Mouse (Mus musculus): Measurements from ENCODE around the gene Itsn1. TPM values are rescaled to one million over a fixed set of nuclear protein-coding genes. Genes with fewer than 3 reads are reported as not detected.

Gene Itsn1
- polyA plus RNA-seq, 1 experiment: 43.7 TPM

- Histone ChIP-seq H3K4me3 (replicated peaks; ENCODE audit: extremely low read depth, low read depth, low read length) (no peak overlapping the region), H3K4me1 (ENCODE audit: control insufficient read depth, insufficient read depth, low read length) (peaks cover 8% of the 10 kb centered on the region; the same call in 1 of the 2 replicates)
- 71% methylated on average over 5 of the region's 5 CpGs for WGBS
- no peak for DNase-seq
- TF ChIP-seq POLR2A (IDR thresholded peaks at IDR 0.05; ENCODE audit: borderline replicate concordance, extremely low read depth, low read depth, low read length): no peak
- TF ChIP-seq CTCF (IDR thresholded peaks at IDR 0.05; ENCODE audit: insufficient read depth, low read length): no peak
Measured at GRCm38 (mm10) chr16:91828603-91829002, 99.5 kb downstream of the Itsn1 start.

- DNase-seq: no peak
- TF ChIP-seq POLR2A (IDR thresholded peaks at IDR 0.05; ENCODE audit: borderline replicate concordance, extremely low read depth, low read depth, low read length) (no peak), CTCF (IDR thresholded peaks at IDR 0.05; ENCODE audit: insufficient read depth, low read length) (no peak)
- WGBS: 54% methylated on average over 5 of the region's 5 CpGs
- no peak overlapping the region for H3K4me3 ChIP-seq (replicated peaks; ENCODE audit: extremely low read depth, low read depth, low read length)
- H3K4me1 ChIP-seq (ENCODE audit: control insufficient read depth, insufficient read depth, low read length): peaks cover 8% of the 10 kb centered on the region; the same call in 1 of the 2 replicates
Measured at GRCm38 (mm10) chr16:91829121-91829520, 100.0 kb downstream of the Itsn1 start.

- DNase-seq: no peak
- no peak overlapping the region for H3K4me3 ChIP-seq (replicated peaks; ENCODE audit: extremely low read depth, low read depth, low read length)
- TF ChIP-seq CTCF (IDR thresholded peaks at IDR 0.05; ENCODE audit: insufficient read depth, low read length) (no peak), POLR2A (IDR thresholded peaks at IDR 0.05; ENCODE audit: borderline replicate concordance, extremely low read depth, low read depth, low read length) (no peak)
- H3K4me1 ChIP-seq (ENCODE audit: control insufficient read depth, insufficient read depth, low read length): peaks cover 8% of the 10 kb centered on the region; the same call in 1 of the 2 replicates
- WGBS: 88% methylated on average over 23 of the region's 23 CpGs
Measured at GRCm38 (mm10) chr16:91830260-91830659, 101.2 kb downstream of the Itsn1 start.

GRCm38 (mm10) chr16:91833121-91833520 lies 104.0 kb downstream of the Itsn1 start:
- no peak overlapping the region for H3K4me3 ChIP-seq (replicated peaks; ENCODE audit: extremely low read depth, low read depth, low read length)
- 75% methylated on average over 5 of the region's 5 CpGs for WGBS
- no peak for DNase-seq
- no peaks in the 10 kb centered on the region; the same call in 1 of the 2 replicates for H3K4me1 ChIP-seq (ENCODE audit: control insufficient read depth, insufficient read depth, low read length)
- TF ChIP-seq CTCF (IDR thresholded peaks at IDR 0.05; ENCODE audit: insufficient read depth, low read length) (no peak), POLR2A (IDR thresholded peaks at IDR 0.05; ENCODE audit: borderline replicate concordance, extremely low read depth, low read depth, low read length) (no peak)

- H3K4me1 ChIP-seq (ENCODE audit: control insufficient read depth, insufficient read depth, low read length): no peaks in the 10 kb centered on the region; the same call in 1 of the 2 replicates
- WGBS: 68% methylated on average over 2 of the region's 2 CpGs
- TF ChIP-seq CTCF (IDR thresholded peaks at IDR 0.05; ENCODE audit: insufficient read depth, low read length) (no peak), POLR2A (IDR thresholded peaks at IDR 0.05; ENCODE audit: borderline replicate concordance, extremely low read depth, low read depth, low read length) (no peak)
- H3K4me3 ChIP-seq (replicated peaks; ENCODE audit: extremely low read depth, low read depth, low read length): no peak overlapping the region
- no peak for DNase-seq
Measured at GRCm38 (mm10) chr16:91833558-91833957, 104.5 kb downstream of the Itsn1 start.

GRCm38 (mm10) chr16:91833981-91834380 lies 104.9 kb downstream of the Itsn1 start:
- TF ChIP-seq POLR2A (IDR thresholded peaks at IDR 0.05; ENCODE audit: borderline replicate concordance, extremely low read depth, low read depth, low read length): no peak
- TF ChIP-seq CTCF (IDR thresholded peaks at IDR 0.05; ENCODE audit: insufficient read depth, low read length): no peak
- H3K4me1 ChIP-seq (ENCODE audit: control insufficient read depth, insufficient read depth, low read length): no peaks in the 10 kb centered on the region; the same call in 1 of the 2 replicates
- whole genome bisulfite sequencing: 86% methylated on average over 1 of the region's 1 CpGs
- DNase-seq: no peak
- no peak overlapping the region for H3K4me3 ChIP-seq (replicated peaks; ENCODE audit: extremely low read depth, low read depth, low read length)

- 96% methylated on average over 6 of the region's 6 CpGs for WGBS
- no peaks in the 10 kb centered on the region for H3K4me1 ChIP-seq (ENCODE audit: control insufficient read depth, insufficient read depth, low read length)
Measured at GRCm38 (mm10) chr16:91835790-91836189, 106.7 kb downstream of the Itsn1 start.

GRCm38 (mm10) chr16:91836592-91837557 lies 107.8 kb downstream of the Itsn1 start:
- WGBS: 83% methylated on average over 18 of the region's 18 CpGs
- DNase-seq: no peak
- H3K4me1 ChIP-seq (ENCODE audit: control insufficient read depth, insufficient read depth, low read length): peaks cover 2% of the 10 kb centered on the region; the same call in 1 of the 2 replicates
- no peak overlapping the region for H3K4me3 ChIP-seq (replicated peaks; ENCODE audit: extremely low read depth, low read depth, low read length)
- TF ChIP-seq POLR2A (IDR thresholded peaks at IDR 0.05; ENCODE audit: borderline replicate concordance, extremely low read depth, low read depth, low read length) (no peak), CTCF (IDR thresholded peaks at IDR 0.05; ENCODE audit: insufficient read depth, low read length) (no peak)

More at GRCm38 (mm10) chr16:91835790-91836189, 106.7 kb downstream of the Itsn1 start:
- DNase-seq: no peak
- no peak overlapping the region for H3K4me3 ChIP-seq (replicated peaks; ENCODE audit: extremely low read depth, low read depth, low read length)
- no peak for TF ChIP-seq CTCF (IDR thresholded peaks at IDR 0.05; ENCODE audit: insufficient read depth, low read length)
- no peak for TF ChIP-seq POLR2A (IDR thresholded peaks at IDR 0.05; ENCODE audit: borderline replicate concordance, extremely low read depth, low read depth, low read length)

- Histone ChIP-seq H3K4me3 (replicated peaks; ENCODE audit: extremely low read depth, low read depth, low read length) (no peak overlapping the region), H3K4me1 (ENCODE audit: control insufficient read depth, insufficient read depth, low read length) (peaks cover 2% of the 10 kb centered on the region; the same call in 1 of the 2 replicates)
- TF ChIP-seq POLR2A (IDR thresholded peaks at IDR 0.05; ENCODE audit: borderline replicate concordance, extremely low read depth, low read depth, low read length) (no peak), CTCF (IDR thresholded peaks at IDR 0.05; ENCODE audit: insufficient read depth, low read length) (no peak)
- WGBS: 95% methylated on average over 4 of the region's 4 CpGs
- DNase-seq: no peak
Measured at GRCm38 (mm10) chr16:91837558-91838041, 108.5 kb downstream of the Itsn1 start.
